Mouse (Mus musculus) CH12.LX (cell line): ENCODE measurements around the gene Spata31d1b.

Experiments used
- CHD1 ChIP-seq: IDR thresholded peaks from 2 replicates; pipeline ENCODE4 v1.6.1; 2012; ENCODE audit warnings: low read depth, low read length, improper control_type of control experiment, inconsistent platforms
- CTCF ChIP-seq, 2 experiments: IDR thresholded peaks in 1 of 2; conservative IDR thresholded peaks in 1 of 2; 2 replicates each; pipeline ENCODE4 v1.5.1; 2011 to 2012; ENCODE audit warnings: low read depth in 2 of 2, low read length in 2 of 2, improper control_type of control experiment in 1 of 2, inconsistent platforms in 1 of 2, mild to moderate bottlenecking in 1 of 2, moderate library complexity in 1 of 2
- EP300 ChIP-seq: IDR thresholded peaks from 2 replicates; pipeline ENCODE4 v1.6.1; 2011; ENCODE audit warnings: low read length, improper control_type of control experiment
- ETS1 ChIP-seq: conservative IDR thresholded peaks from 2 replicates; pipeline ENCODE4 v1.6.1; 2012; ENCODE audit warnings: low read depth, mild to moderate bottlenecking, inconsistent platforms, low read length, improper control_type of control experiment, moderate library complexity
- MAX ChIP-seq: IDR thresholded peaks from 2 replicates; pipeline ENCODE4 v1.6.1; 2011; ENCODE audit warnings: low read length, improper control_type of control experiment
- POLR2A ChIP-seq: IDR thresholded peaks from 2 replicates; pipeline ENCODE4 v1.6.1; 2011; ENCODE audit warnings: low read depth, mild to moderate bottlenecking, improper control_type of control experiment, low read length
- POLR2AphosphoS2 ChIP-seq: IDR thresholded peaks from 2 replicates; pipeline ENCODE4 v1.6.1; 2011; ENCODE audit warnings: low read depth, low read length, improper control_type of control experiment
- RAD21 ChIP-seq: IDR thresholded peaks from 2 replicates; pipeline ENCODE4 v1.6.1; 2011; ENCODE audit warnings: low read depth, mild to moderate bottlenecking, low read length, improper control_type of control experiment, moderate library complexity
- SMC3 ChIP-seq: IDR thresholded peaks from 2 replicates; pipeline ENCODE4 v1.6.1; 2011; ENCODE audit warnings: low read depth, low read length, improper control_type of control experiment
- TBP ChIP-seq: conservative IDR thresholded peaks from 2 replicates; pipeline ENCODE4 v1.6.1; 2011; ENCODE audit warnings: low read depth, low read length, improper control_type of control experiment
- TCF12 ChIP-seq: IDR thresholded peaks from 2 replicates; pipeline ENCODE4 v1.6.1; 2014; ENCODE audit warnings: low read depth, mild to moderate bottlenecking, inconsistent platforms, low read length, improper control_type of control experiment
- USF2 ChIP-seq: conservative IDR thresholded peaks from 2 replicates; pipeline ENCODE4 v1.6.1; 2011; ENCODE audit warnings: low read depth, low read length, improper control_type of control experiment
- ZKSCAN1 ChIP-seq: IDR thresholded peaks from 2 replicates; pipeline ENCODE4 v1.6.1; 2012; ENCODE audit warnings: low read depth, inconsistent platforms, low read length, improper control_type of control experiment, borderline replicate concordance

GRCm38 (mm10) chr13:59682629-59683028 is 29.5 kb upstream of the Spata31d1b start:
- TF ChIP-seq POLR2AphosphoS2 (no peak), CHD1 (no peak), ZKSCAN1 (no peak), TBP (no peak), USF2 (no peak), EP300 (no peak), MAX (no peak), CTCF (conservative IDR thresholded peaks at IDR 0.05 in 1 of 2, IDR thresholded peaks at IDR 0.05 in 1 of 2; ENCODE audit: low read depth in 2 of 2, low read length in 2 of 2) (no peak), RAD21 (no peak), TCF12 (no peak), POLR2A (no peak), ETS1 (no peak), SMC3 (no peak)
